Mouse (Mus musculus): ENCODE data around the gene Itgb2. TPM values are rescaled to one million over a fixed set of nuclear protein-coding genes. Genes with fewer than 3 reads are reported as not detected.

The Itgb2 gene
- polyA plus RNA-seq, 1 experiment from 2014 or later = 0.59 TPM

GRCm38 (mm10) chr10:77613409-77613808 lies 83.4 kb downstream of the Itgb2 start:
- H3K4me2 ChIP-seq = no peak overlapping the region
- no peak overlapping the region for H3K27ac ChIP-seq (ENCODE audit: low read depth, low read length)
- no peaks in the 10 kb centered on the region for H3K9me3 ChIP-seq (ENCODE audit: control insufficient read depth, low read length)
- no peak overlapping the region for H3K4me3 ChIP-seq (ENCODE audit: low read depth, low read length)
- no peaks in the 10 kb centered on the region for H3K27me3 ChIP-seq (ENCODE audit: control insufficient read depth, insufficient read depth, low read length)
- H3K9ac ChIP-seq (ENCODE audit: low read length) = no peak overlapping the region
- 93% methylated on average over 3 of the region's 3 CpGs for WGBS
- ATAC-seq (ENCODE audit: low FRiP score) (no peak), DNase-seq (ENCODE audit: low spot score, missing footprints) (no peak)
- H3K36me3 ChIP-seq (ENCODE audit: control insufficient read depth, insufficient read depth, low read length) = peaks cover 26% of the 10 kb centered on the region
- H3K4me1 ChIP-seq (ENCODE audit: control insufficient read depth, insufficient read depth, low read length) = no peaks in the 10 kb centered on the region

Other genes with a start within 250 kb of the Itgb2 start
- gene Adarb1, start 112.0 kb upstream of the Itgb2 start, polyA plus RNA-seq (2014; fragmentation: Nextera tagmentation; extraction: Ambion mirVana) = 5.8 and 7.4 TPM in 2 replicates
- 38.7 and 42.2 TPM in 2 replicates for gene Fam207a, start 14.5 kb upstream of the Itgb2 start, polyA plus RNA-seq (2014; fragmentation: Nextera tagmentation; extraction: Ambion mirVana)
- gene Pttg1ip, start 51.5 kb downstream of the Itgb2 start, polyA plus RNA-seq (2014; fragmentation: Nextera tagmentation; extraction: Ambion mirVana) = 68.5 and 73.2 TPM in 2 replicates
- 338 and 353 TPM in 2 replicates for gene Sumo3, start 75.8 kb downstream of the Itgb2 start, polyA plus RNA-seq (2014; fragmentation: Nextera tagmentation; extraction: Ambion mirVana)
- 2.4 TPM in 1 of 2 replicates, not detected in the other for gene Gm49325, start 75.9 kb downstream of the Itgb2 start, polyA plus RNA-seq (2014; fragmentation: Nextera tagmentation; extraction: Ambion mirVana)
- 42.8 and 47.6 TPM in 2 replicates for gene Ube2g2, start 92.0 kb downstream of the Itgb2 start, polyA plus RNA-seq (2014; fragmentation: Nextera tagmentation; extraction: Ambion mirVana)
- gene Tspear, start 156.3 kb downstream of the Itgb2 start, polyA plus RNA-seq (2014; fragmentation: Nextera tagmentation; extraction: Ambion mirVana) = 0.72 and 1.2 TPM in 2 replicates
- not detected in 2 replicates for gene Gm19402, start 160.5 kb downstream of the Itgb2 start, polyA plus RNA-seq (2014; fragmentation: Nextera tagmentation; extraction: Ambion mirVana)
- gene Gm9508, start 167.0 kb downstream of the Itgb2 start, polyA plus RNA-seq (2014; fragmentation: Nextera tagmentation; extraction: Ambion mirVana) = not detected in 2 replicates
- not detected in 2 replicates for gene Gm10272, start 176.4 kb downstream of the Itgb2 start, polyA plus RNA-seq (2014; fragmentation: Nextera tagmentation; extraction: Ambion mirVana)
- gene Gm10024, start 181.2 kb downstream of the Itgb2 start, polyA plus RNA-seq (2014; fragmentation: Nextera tagmentation; extraction: Ambion mirVana) = not detected in 2 replicates
- gene Gm10142, start 185.6 kb downstream of the Itgb2 start, polyA plus RNA-seq (2014; fragmentation: Nextera tagmentation; extraction: Ambion mirVana) = not detected in 2 replicates
- not detected in 2 replicates for gene Krtap12-1, start 190.3 kb downstream of the Itgb2 start, polyA plus RNA-seq (2014; fragmentation: Nextera tagmentation; extraction: Ambion mirVana)
- gene Gm10100, start 196.2 kb downstream of the Itgb2 start, polyA plus RNA-seq (2014; fragmentation: Nextera tagmentation; extraction: Ambion mirVana) = not detected in 2 replicates
- gene Gm18596, start 212.4 kb downstream of the Itgb2 start, polyA plus RNA-seq (2014; fragmentation: Nextera tagmentation; extraction: Ambion mirVana) = not detected in 2 replicates
- gene Gm9736, start 221.1 kb downstream of the Itgb2 start, polyA plus RNA-seq (2014; fragmentation: Nextera tagmentation; extraction: Ambion mirVana) = not detected in 2 replicates
- gene Gm3233, start 229.4 kb downstream of the Itgb2 start, polyA plus RNA-seq (2014; fragmentation: Nextera tagmentation; extraction: Ambion mirVana) = not detected in 2 replicates
- gene Gm3238, start 241.1 kb downstream of the Itgb2 start, polyA plus RNA-seq (2014; fragmentation: Nextera tagmentation; extraction: Ambion mirVana) = not detected in 2 replicates
- not detected in 2 replicates for gene Gm7138, start 246.7 kb downstream of the Itgb2 start, polyA plus RNA-seq (2014; fragmentation: Nextera tagmentation; extraction: Ambion mirVana)